Mouse (Mus musculus): Measurements from ENCODE around the gene Tmem52.
"Not testable (repeated sequence)": the region's sequence is repeated elsewhere in the genome, so short reads cannot be mapped to it uniquely, and the experiment has no call there.

Tmem52 gene

GRCm38 (mm10) chr4:155472716-155473290 is 3.9 kb downstream of the Tmem52 start:
- DNase-seq: no peak

- DNase-seq: no peak
Measured at GRCm38 (mm10) chr4:155473319-155473718, 4.4 kb downstream of the Tmem52 start.

GRCm38 (mm10) chr4:155473796-155474195 is 4.9 kb downstream of the Tmem52 start:
- not testable (repeated sequence) for DNase-seq

GRCm38 (mm10) chr4:155481381-155482124 is 12.6 kb downstream of the Tmem52 start:
- DNase-seq: peak; percentile 80

GRCm38 (mm10) chr4:155482125-155482480 is 13.2 kb downstream of the Tmem52 start:
- no peak for DNase-seq

GRCm38 (mm10) chr4:155482733-155483540 is 14.0 kb downstream of the Tmem52 start:
- DNase-seq: no peak

GRCm38 (mm10) chr4:155485521-155485920 is 16.6 kb downstream of the Tmem52 start:
- no peak for DNase-seq

- DNase-seq: no peak
Measured at GRCm38 (mm10) chr4:155487746-155488145, 18.8 kb downstream of the Tmem52 start.

GRCm38 (mm10) chr4:155488232-155489025 is 19.5 kb downstream of the Tmem52 start:
- peak; percentile 36 for DNase-seq

GRCm38 (mm10) chr4:155489101-155489970 is 20.4 kb downstream of the Tmem52 start:
- no peak for DNase-seq

GRCm38 (mm10) chr4:155490456-155490855 is 21.5 kb downstream of the Tmem52 start:
- DNase-seq: no peak

- DNase-seq: peak; percentile 98
Measured at GRCm38 (mm10) chr4:155490990-155491504, 22.1 kb downstream of the Tmem52 start, which contains the start of gene Gnb1. Gene Gnb1, plus strand, starts transcription at chr4:155491361.

- DNase-seq: peak; percentile 44
Measured at GRCm38 (mm10) chr4:155491529-155492130, 22.7 kb downstream of the Tmem52 start.

- DNase-seq: peak; percentile 53
Measured at GRCm38 (mm10) chr4:155492131-155492633, 23.3 kb downstream of the Tmem52 start.

GRCm38 (mm10) chr4:155494891-155495290 is 26.0 kb downstream of the Tmem52 start:
- no peak for DNase-seq

- DNase-seq: no peak
Measured at GRCm38 (mm10) chr4:155497963-155498362, 29.0 kb downstream of the Tmem52 start.

GRCm38 (mm10) chr4:155501126-155501525 is 32.2 kb downstream of the Tmem52 start:
- no peak for DNase-seq

- no peak for DNase-seq
Measured at GRCm38 (mm10) chr4:155505067-155505466, 36.2 kb downstream of the Tmem52 start.

GRCm38 (mm10) chr4:155505671-155506295 is 36.9 kb downstream of the Tmem52 start:
- no peak for DNase-seq

- DNase-seq: no peak
Measured at GRCm38 (mm10) chr4:155508614-155509013, 39.7 kb downstream of the Tmem52 start.
